Mouse (Mus musculus): ENCODE results near the gene Rnf40. TPM values are rescaled to one million over a fixed set of nuclear protein-coding genes. Genes with fewer than 3 reads are reported as not detected.
A peak's percentile ranks its signal among the peaks of the same experiment; 100 is the strongest.
"Not testable (repeated sequence)": the region's sequence is repeated elsewhere in the genome, so short reads cannot be mapped to it uniquely, and the experiment has no call there.

Rnf40 gene
- total RNA-seq, 2 experiments from 2014 or later, result 24.4 to 28.7 TPM

GRCm38 (mm10) chr7:127596747-127597146 is 8.2 kb downstream of the Rnf40 start:
- intact Hi-C loops (cut with DNase I; ENCODE audit: low total_unique reads), result no loop called here
- DNase-seq, result no peak

GRCm38 (mm10) chr7:127600612-127601011 is 12.0 kb downstream of the Rnf40 start:
- intact Hi-C loops (cut with DNase I; ENCODE audit: low total_unique reads), result no loop called here

GRCm38 (mm10) chr7:127601735-127602134 is 13.2 kb downstream of the Rnf40 start:
- no peak for DNase-seq
- intact Hi-C loops (cut with DNase I; ENCODE audit: low total_unique reads), result no loop called here

More at GRCm38 (mm10) chr7:127600612-127601011, 12.0 kb downstream of the Rnf40 start:
- no peak for DNase-seq

GRCm38 (mm10) chr7:127602903-127603302 is 14.3 kb downstream of the Rnf40 start:
- DNase-seq, result no peak
- intact Hi-C loops (cut with DNase I; ENCODE audit: low total_unique reads), result no loop called here

GRCm38 (mm10) chr7:127604256-127604655 is 15.7 kb downstream of the Rnf40 start:
- no peak for DNase-seq
- intact Hi-C loops (cut with DNase I; ENCODE audit: low total_unique reads), result no loop called here

GRCm38 (mm10) chr7:127607150-127607549 is 18.6 kb downstream of the Rnf40 start:
- no peak for DNase-seq
- intact Hi-C loops (cut with DNase I; ENCODE audit: low total_unique reads), result loop anchor here (5.0 kb wide), 1 partner anchor 35 kb away; no protein-coding TSS in a partner anchor

GRCm38 (mm10) chr7:127611011-127611410 is 22.4 kb downstream of the Rnf40 start:
- intact Hi-C loops (cut with DNase I; ENCODE audit: low total_unique reads), result no loop called here
- no peak for DNase-seq

- no peak for DNase-seq
- intact Hi-C loops (cut with DNase I; ENCODE audit: low total_unique reads), result no loop called here
These were observed 23.0 kb downstream of the Rnf40 start for GRCm38 (mm10) chr7:127611561-127611960.

GRCm38 (mm10) chr7:127613501-127613900 is 24.9 kb downstream of the Rnf40 start:
- DNase-seq, result no peak
- intact Hi-C loops (cut with DNase I; ENCODE audit: low total_unique reads), result no loop called here

- no peak for DNase-seq
- intact Hi-C loops (cut with DNase I; ENCODE audit: low total_unique reads), result no loop called here
These were observed 25.5 kb downstream of the Rnf40 start for GRCm38 (mm10) chr7:127614091-127614490.

- intact Hi-C loops (cut with DNase I; ENCODE audit: low total_unique reads), result no loop called here
- DNase-seq, result peak; percentile 56
These were observed 25.9 kb downstream of the Rnf40 start for GRCm38 (mm10) chr7:127614511-127614890.

- intact Hi-C loops (cut with DNase I; ENCODE audit: low total_unique reads), result no loop called here
These were observed 26.6 kb downstream of the Rnf40 start, which contains the start of gene Zfp629 for GRCm38 (mm10) chr7:127614891-127615843. Zfp629 (minus strand) TSS chr7:127615797.

GRCm38 (mm10) chr7:127616336-127616735 is 27.8 kb downstream of the Rnf40 start:
- no peak for DNase-seq
- intact Hi-C loops (cut with DNase I; ENCODE audit: low total_unique reads), result no loop called here

More at GRCm38 (mm10) chr7:127614891-127615843, 26.6 kb downstream of the Rnf40 start, which contains the start of gene Zfp629:
- DNase-seq, result peak; percentile 72

- DNase-seq, result no peak
- intact Hi-C loops (cut with DNase I; ENCODE audit: low total_unique reads), result no loop called here
These were observed 28.3 kb downstream of the Rnf40 start for GRCm38 (mm10) chr7:127616881-127617280.

- no peak for DNase-seq
- intact Hi-C loops (cut with DNase I; ENCODE audit: low total_unique reads), result no loop called here
These were observed 29.4 kb downstream of the Rnf40 start for GRCm38 (mm10) chr7:127617962-127618361.

GRCm38 (mm10) chr7:127618402-127618801 is 29.8 kb downstream of the Rnf40 start:
- intact Hi-C loops (cut with DNase I; ENCODE audit: low total_unique reads), result not testable (repeated sequence)

GRCm38 (mm10) chr7:127626039-127626438 is 37.5 kb downstream of the Rnf40 start:
- DNase-seq, result no peak
- intact Hi-C loops (cut with DNase I; ENCODE audit: low total_unique reads), result no loop called here

More at GRCm38 (mm10) chr7:127618402-127618801, 29.8 kb downstream of the Rnf40 start:
- not testable (repeated sequence) for DNase-seq

- intact Hi-C loops (cut with DNase I; ENCODE audit: low total_unique reads), result no loop called here
These were observed 37.9 kb downstream of the Rnf40 start for GRCm38 (mm10) chr7:127626471-127626870.

GRCm38 (mm10) chr7:127628646-127629045 is 40.1 kb downstream of the Rnf40 start:
- DNase-seq, result no peak
- intact Hi-C loops (cut with DNase I; ENCODE audit: low total_unique reads), result no loop called here

More at GRCm38 (mm10) chr7:127626471-127626870, 37.9 kb downstream of the Rnf40 start:
- no peak for DNase-seq

GRCm38 (mm10) chr7:127631416-127631815 is 42.8 kb downstream of the Rnf40 start:
- intact Hi-C loops (cut with DNase I; ENCODE audit: low total_unique reads), result no loop called here
- no peak for DNase-seq

- intact Hi-C loops (cut with DNase I; ENCODE audit: low total_unique reads), result no loop called here
- DNase-seq, result peak; percentile 86
These were observed 48.4 kb downstream of the Rnf40 start for GRCm38 (mm10) chr7:127636963-127637362.
